Mouse (Mus musculus): Measurements from ENCODE around the gene Rbms3. TPM values are rescaled to one million over a fixed set of nuclear protein-coding genes. Genes with fewer than 3 reads are reported as not detected.

Rbms3 gene
- total and polyA plus RNA-seq, 3 experiments = 8.1 to 12.5 (median 8.8) TPM

DNA sequence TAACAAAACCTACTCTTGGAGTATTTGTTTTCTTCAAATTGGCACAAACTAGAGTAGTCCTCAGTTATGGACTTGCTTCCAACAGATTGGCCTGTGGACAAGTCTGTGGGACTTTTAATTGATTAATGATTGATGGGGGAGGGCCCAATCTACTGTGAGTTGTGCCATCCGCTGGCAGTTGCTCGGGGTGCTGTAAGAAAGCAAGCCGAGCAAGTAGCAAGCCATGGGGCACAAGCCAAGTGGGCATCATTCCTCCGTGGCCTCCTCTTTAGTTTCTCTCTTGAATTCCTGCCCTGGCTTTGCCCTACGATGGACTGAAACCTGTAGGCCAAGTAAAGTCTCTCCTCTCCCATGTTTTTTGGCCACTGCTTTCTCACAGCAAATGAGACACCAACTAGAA lies 299.0 kb downstream of the Rbms3 start:
- no peaks in the 10 kb centered on the region for H3K36me3 ChIP-seq (ENCODE audit: control insufficient read depth, insufficient read depth, low read length)
- intact Hi-C loops (cut with DNase I) = loop anchor here (5.0 kb wide), 1 partner anchor 283 kb away; no protein-coding TSS in a partner anchor
- H3K4me1 ChIP-seq (ENCODE audit: control insufficient read depth, insufficient read depth, low read length) = no peaks in the 10 kb centered on the region
- TF ChIP-seq POLR2A (IDR thresholded peaks at IDR 0.05; ENCODE audit: insufficient read depth, low read depth, low read length) (no peak), EP300 (IDR thresholded peaks at IDR 0.05; ENCODE audit: insufficient read depth, low read depth, low read length) (no peak), CTCF (IDR thresholded peaks at IDR 0.05) (no peak)
- H3K27ac ChIP-seq = no peak overlapping the region
- no peak overlapping the region for H3K9ac ChIP-seq (ENCODE audit: low read depth, low read length)
- H3K79me2 ChIP-seq (replicated peaks; ENCODE audit: control insufficient read depth, insufficient read depth, low read length) = no peaks in the 10 kb centered on the region
- no peak for DNase-seq
- H3K4me3 ChIP-seq = no peak overlapping the region
- WGBS = 91% methylated on average over 5 of the region's 5 CpGs
- no peaks in the 10 kb centered on the region for H3K27me3 ChIP-seq (ENCODE audit: control insufficient read depth, insufficient read depth, low read length)

DNA sequence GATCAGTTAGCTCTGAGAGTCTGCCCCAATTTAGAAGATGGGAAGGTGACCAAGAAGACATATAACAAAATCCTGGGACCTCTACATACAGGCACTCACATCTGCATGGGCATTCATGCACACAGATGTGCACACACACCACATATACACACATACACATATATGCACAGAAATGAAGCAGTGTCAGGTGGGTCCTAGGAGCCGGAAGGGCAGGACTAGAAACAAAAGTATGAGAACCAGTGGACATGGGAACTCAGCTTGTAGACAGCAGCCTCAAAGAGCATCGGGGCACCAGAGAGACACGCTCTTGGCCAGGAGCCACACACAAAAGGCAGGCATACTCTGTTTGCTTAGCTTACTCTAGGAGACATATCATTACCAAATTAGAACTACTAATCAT lies 310.4 kb downstream of the Rbms3 start:
- H3K27me3 ChIP-seq (ENCODE audit: control insufficient read depth, insufficient read depth, low read length) = no peaks in the 10 kb centered on the region
- intact Hi-C loops (cut with DNase I) = no loop called here
- H3K79me2 ChIP-seq (replicated peaks; ENCODE audit: control insufficient read depth, insufficient read depth, low read length) = no peaks in the 10 kb centered on the region
- WGBS = 60% methylated on average over 3 of the region's 3 CpGs
- no peak overlapping the region for H3K9ac ChIP-seq (ENCODE audit: low read depth, low read length)
- TF ChIP-seq POLR2A (IDR thresholded peaks at IDR 0.05; ENCODE audit: insufficient read depth, low read depth, low read length) = no peak
- no peak for TF ChIP-seq CTCF (IDR thresholded peaks at IDR 0.05)
- no peak for TF ChIP-seq EP300 (IDR thresholded peaks at IDR 0.05; ENCODE audit: insufficient read depth, low read depth, low read length)
- H3K27ac ChIP-seq = no peak overlapping the region
- H3K4me3 ChIP-seq = no peak overlapping the region
- no peak for DNase-seq
- no peaks in the 10 kb centered on the region for H3K36me3 ChIP-seq (ENCODE audit: control insufficient read depth, insufficient read depth, low read length)
- no peaks in the 10 kb centered on the region for H3K4me1 ChIP-seq (ENCODE audit: control insufficient read depth, insufficient read depth, low read length)

DNA sequence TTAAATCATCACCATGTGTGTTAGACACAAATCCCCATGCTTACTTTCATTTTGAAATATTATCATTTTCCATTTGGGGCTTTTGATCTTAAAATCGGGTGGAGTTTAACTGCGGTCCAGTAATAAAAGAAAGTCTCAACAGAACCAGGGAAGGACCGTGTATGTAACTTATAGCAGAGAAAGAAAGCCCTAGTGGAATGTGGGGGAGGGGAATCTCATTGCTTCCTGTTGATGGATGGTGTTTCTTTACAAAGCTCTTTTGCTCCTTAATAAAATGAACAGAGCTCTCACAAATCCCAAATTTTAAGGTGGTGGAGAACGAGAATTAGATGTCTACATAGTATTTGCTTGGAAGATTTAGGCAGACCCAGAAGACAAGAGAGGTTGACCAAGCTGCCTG lies 311.3 kb downstream of the Rbms3 start:
- H3K4me1 ChIP-seq (ENCODE audit: control insufficient read depth, insufficient read depth, low read length) = no peaks in the 10 kb centered on the region

DNA sequence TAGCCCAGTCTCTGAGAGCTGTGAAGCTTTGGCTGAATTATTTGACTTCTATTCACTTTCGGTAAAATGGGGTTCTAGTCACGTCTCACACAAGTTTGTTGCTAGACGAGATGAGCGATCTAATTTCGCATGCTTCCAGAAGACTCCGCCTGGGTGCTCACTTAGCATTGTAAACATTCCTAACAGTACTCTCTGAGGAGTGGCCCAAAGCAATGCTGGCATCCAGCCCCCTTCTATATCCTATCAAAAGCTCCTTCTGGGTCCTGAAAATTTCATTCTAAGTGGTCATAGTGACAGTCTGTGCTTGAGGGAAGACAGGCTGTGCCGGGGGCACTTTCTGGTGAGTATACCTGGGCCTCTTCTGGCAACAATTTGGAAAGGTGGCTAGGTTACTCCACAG lies 312.5 kb downstream of the Rbms3 start:
- Histone ChIP-seq H3K27ac (no peak overlapping the region), H3K27me3 (ENCODE audit: control insufficient read depth, insufficient read depth, low read length) (no peaks in the 10 kb centered on the region), H3K9ac (ENCODE audit: low read depth, low read length) (no peak overlapping the region), H3K4me1 (ENCODE audit: control insufficient read depth, insufficient read depth, low read length) (no peaks in the 10 kb centered on the region), H3K4me3 (no peak overlapping the region), H3K36me3 (ENCODE audit: control insufficient read depth, insufficient read depth, low read length) (no peaks in the 10 kb centered on the region), H3K79me2 (replicated peaks; ENCODE audit: control insufficient read depth, insufficient read depth, low read length) (no peaks in the 10 kb centered on the region)
- DNase-seq = no peak
- intact Hi-C loops (cut with DNase I) = no loop called here
- TF ChIP-seq EP300 (IDR thresholded peaks at IDR 0.05; ENCODE audit: insufficient read depth, low read depth, low read length) (no peak), POLR2A (IDR thresholded peaks at IDR 0.05; ENCODE audit: insufficient read depth, low read depth, low read length) (no peak), CTCF (IDR thresholded peaks at IDR 0.05) (no peak)
- 91% methylated on average over 7 of the region's 7 CpGs for WGBS

More for the DNA sequence above, 311.3 kb downstream of the Rbms3 start:
- DNase-seq = no peak
- TF ChIP-seq EP300 (IDR thresholded peaks at IDR 0.05; ENCODE audit: insufficient read depth, low read depth, low read length) = no peak
- TF ChIP-seq POLR2A (IDR thresholded peaks at IDR 0.05; ENCODE audit: insufficient read depth, low read depth, low read length) = no peak
- Histone ChIP-seq H3K4me3 (no peak overlapping the region), H3K36me3 (ENCODE audit: control insufficient read depth, insufficient read depth, low read length) (no peaks in the 10 kb centered on the region), H3K79me2 (replicated peaks; ENCODE audit: control insufficient read depth, insufficient read depth, low read length) (no peaks in the 10 kb centered on the region), H3K27me3 (ENCODE audit: control insufficient read depth, insufficient read depth, low read length) (no peaks in the 10 kb centered on the region), H3K27ac (no peak overlapping the region), H3K9ac (ENCODE audit: low read depth, low read length) (no peak overlapping the region)
- intact Hi-C loops (cut with DNase I) = no loop called here
- 62% methylated on average over 4 of the region's 4 CpGs for WGBS

DNA sequence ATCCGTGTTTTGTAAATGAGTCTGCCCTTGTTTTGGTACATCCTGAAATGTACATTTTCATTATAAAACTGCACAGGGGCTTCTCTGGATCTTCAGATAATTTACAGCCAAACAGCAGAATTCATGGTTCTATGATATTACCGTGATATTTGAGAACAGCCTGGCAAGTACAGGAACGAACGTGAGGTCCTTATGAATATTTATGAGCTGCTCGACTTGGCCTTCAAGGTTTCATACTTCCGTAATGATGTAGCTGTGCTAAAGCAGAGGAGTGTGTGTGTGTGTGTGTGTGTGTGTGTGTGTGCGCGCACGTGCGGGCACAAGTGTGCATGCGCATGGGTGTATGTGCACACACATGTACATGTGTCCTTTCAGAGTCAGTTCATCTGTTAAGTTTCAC lies 316.1 kb downstream of the Rbms3 start:
- no peak overlapping the region for H3K27ac ChIP-seq
- DNase-seq = no peak
- WGBS = 92% methylated on average over 11 of the region's 11 CpGs
- H3K4me1 ChIP-seq (ENCODE audit: control insufficient read depth, insufficient read depth, low read length) = no peaks in the 10 kb centered on the region
- intact Hi-C loops (cut with DNase I) = no loop called here
- H3K27me3 ChIP-seq (ENCODE audit: control insufficient read depth, insufficient read depth, low read length) = no peaks in the 10 kb centered on the region
- no peaks in the 10 kb centered on the region for H3K79me2 ChIP-seq (replicated peaks; ENCODE audit: control insufficient read depth, insufficient read depth, low read length)
- no peaks in the 10 kb centered on the region for H3K36me3 ChIP-seq (ENCODE audit: control insufficient read depth, insufficient read depth, low read length)
- no peak overlapping the region for H3K4me3 ChIP-seq
- H3K9ac ChIP-seq (ENCODE audit: low read depth, low read length) = no peak overlapping the region
- TF ChIP-seq POLR2A (IDR thresholded peaks at IDR 0.05; ENCODE audit: insufficient read depth, low read depth, low read length) (no peak), EP300 (IDR thresholded peaks at IDR 0.05; ENCODE audit: insufficient read depth, low read depth, low read length) (no peak), CTCF (IDR thresholded peaks at IDR 0.05) (no peak)

DNA sequence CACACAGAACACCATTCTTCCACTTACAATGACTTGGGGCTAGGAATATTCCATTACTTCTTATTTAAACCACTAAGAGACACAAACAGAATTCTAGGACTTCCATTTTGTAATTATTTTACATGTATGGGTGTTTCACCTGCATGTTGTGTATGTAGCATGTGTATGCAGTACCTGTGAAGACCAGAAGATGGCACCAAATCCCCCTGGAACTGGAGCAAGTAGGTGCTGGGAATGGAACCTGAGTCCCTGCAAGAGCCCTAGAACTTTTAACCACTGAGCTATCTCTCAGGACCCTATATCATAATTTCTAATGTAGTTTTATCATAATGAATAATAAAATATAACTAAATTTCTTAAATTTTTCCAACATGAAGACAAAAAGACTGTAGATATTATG lies 319.9 kb downstream of the Rbms3 start:
- no peaks in the 10 kb centered on the region for H3K79me2 ChIP-seq (replicated peaks; ENCODE audit: control insufficient read depth, insufficient read depth, low read length)
- no peak overlapping the region for H3K4me3 ChIP-seq
- no peak for DNase-seq
- H3K27ac ChIP-seq = no peak overlapping the region
- no peak for TF ChIP-seq EP300 (IDR thresholded peaks at IDR 0.05; ENCODE audit: insufficient read depth, low read depth, low read length)
- peak; percentile 39 for TF ChIP-seq CTCF (IDR thresholded peaks at IDR 0.05)
- TF ChIP-seq POLR2A (IDR thresholded peaks at IDR 0.05; ENCODE audit: insufficient read depth, low read depth, low read length) = no peak
- H3K36me3 ChIP-seq (ENCODE audit: control insufficient read depth, insufficient read depth, low read length) = no peaks in the 10 kb centered on the region
- no peaks in the 10 kb centered on the region for H3K27me3 ChIP-seq (ENCODE audit: control insufficient read depth, insufficient read depth, low read length)
- intact Hi-C loops (cut with DNase I) = no loop called here
- H3K9ac ChIP-seq (ENCODE audit: low read depth, low read length) = no peak overlapping the region
- H3K4me1 ChIP-seq (ENCODE audit: control insufficient read depth, insufficient read depth, low read length) = no peaks in the 10 kb centered on the region
